Mouse (Mus musculus): Measurements from ENCODE around the gene Slamf9. TPM values are rescaled to one million over a fixed set of nuclear protein-coding genes. Genes with fewer than 3 reads are reported as not detected.

The Slamf9 gene
- total RNA-seq, 2 experiments from 2014 or later, result 0.28 TPM; not detected in 1

DNA sequence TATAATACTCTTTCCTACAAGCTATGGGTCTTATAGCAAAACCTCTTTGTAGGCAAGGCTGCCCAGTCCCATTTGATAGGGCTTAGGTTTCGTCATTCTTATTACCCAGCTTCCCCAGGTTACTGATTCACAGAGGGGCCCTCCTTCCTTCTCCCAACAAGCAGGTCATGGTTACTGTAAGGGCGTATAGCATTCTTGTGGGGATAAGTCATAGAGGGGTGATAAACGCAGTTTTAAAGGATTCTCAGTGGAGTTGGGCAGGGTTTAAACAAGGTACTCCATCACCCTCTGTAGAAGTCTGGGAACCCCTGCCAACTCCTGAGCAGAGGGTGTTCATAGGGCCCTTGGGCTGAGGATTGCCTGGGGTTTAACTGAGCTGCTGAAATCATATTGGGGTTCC lies 12.6 kb upstream of the Slamf9 start:
- DNase-seq, result no peak

DNA sequence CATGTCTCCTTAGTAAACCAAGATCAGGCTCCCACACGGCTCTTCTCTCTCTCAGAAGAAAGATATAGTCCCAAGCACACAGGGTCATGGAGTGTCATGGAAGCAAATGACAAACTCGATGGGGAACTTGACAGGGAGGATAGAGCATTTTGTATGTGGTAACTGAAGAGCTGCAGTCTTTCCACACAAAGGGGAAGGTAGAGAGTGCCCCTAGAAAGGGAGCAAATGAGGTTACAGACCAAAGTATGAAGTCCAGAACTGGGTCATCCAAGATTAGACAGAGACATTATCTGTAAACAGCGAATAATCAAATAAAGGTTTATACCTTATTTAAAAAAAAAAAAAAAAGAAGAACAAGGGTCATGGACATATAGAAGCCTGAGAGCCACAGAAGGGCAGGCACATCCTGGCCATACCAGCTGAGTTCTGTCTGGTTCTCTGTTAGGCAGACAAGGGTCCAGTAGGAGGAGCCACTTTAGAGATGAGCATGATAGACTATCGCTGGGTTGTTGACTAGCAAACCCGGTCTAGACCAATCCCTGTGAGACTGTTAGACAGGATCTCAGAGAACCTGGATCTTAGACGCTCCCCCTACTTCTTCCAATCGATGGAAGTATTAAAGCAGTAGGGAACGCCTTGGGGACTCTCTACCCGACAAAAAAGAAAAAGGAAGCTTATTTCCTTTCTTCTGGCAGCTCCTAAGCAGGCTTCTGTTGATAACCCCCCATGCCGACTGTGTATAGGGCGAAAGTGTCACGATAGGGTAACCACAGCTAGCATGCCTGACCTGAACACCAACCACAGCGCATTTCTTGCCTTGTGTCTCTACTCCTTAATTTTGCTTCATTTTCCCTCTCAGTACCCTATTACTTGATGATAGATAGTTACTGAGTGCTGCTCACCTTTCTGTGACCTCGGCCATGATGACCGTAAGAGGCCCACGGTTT lies 11.5 kb upstream of the Slamf9 start:
- DNase-seq, result no peak

DNA sequence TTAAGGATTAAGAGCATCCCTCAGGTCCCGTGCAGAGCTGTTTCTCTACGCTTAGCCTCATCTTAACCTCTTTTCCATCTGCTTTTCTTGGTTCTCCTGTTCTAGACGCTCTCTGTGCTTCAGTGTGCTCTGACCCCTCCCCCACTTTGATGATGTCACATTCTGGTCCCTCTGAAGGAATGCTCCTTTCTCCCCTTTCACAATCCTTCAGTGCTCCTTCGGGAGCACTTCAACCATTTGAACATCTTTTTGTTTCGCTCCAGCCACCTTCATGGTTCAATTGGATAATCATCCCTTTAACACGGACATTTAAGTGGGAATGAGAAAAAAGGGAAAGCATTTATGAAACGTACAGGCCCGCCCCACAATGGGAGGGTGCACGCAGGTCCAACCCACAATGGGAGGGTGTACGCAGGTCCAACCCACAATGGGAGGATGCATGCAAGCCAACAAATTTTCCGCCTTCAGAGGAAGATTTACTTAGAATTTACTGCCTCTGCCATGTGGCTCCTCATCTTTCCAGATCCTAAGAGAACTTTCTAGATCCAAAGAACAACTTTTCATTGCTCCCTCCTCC lies 6.8 kb upstream of the Slamf9 start:
- DNase-seq, result no peak

DNA sequence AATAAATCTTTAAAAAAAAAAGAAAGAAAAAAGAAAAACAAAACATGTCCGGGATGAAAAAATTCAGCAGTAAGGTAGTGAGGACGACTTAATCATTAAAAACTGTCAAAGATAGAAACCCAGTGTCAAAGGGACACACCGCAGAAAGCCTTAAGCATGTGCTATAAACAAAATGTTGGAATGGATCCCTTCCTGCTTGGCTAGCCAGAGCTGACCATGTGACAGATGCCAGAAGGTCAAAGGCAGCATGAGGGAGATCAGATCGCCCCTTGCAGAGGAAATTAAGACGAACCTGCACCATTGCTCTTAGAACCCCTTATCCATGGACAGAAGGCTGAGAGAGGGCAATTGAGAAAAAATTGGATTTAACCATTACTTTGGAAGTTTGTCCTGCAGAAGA lies 5.8 kb upstream of the Slamf9 start:
- no peak for DNase-seq

DNA sequence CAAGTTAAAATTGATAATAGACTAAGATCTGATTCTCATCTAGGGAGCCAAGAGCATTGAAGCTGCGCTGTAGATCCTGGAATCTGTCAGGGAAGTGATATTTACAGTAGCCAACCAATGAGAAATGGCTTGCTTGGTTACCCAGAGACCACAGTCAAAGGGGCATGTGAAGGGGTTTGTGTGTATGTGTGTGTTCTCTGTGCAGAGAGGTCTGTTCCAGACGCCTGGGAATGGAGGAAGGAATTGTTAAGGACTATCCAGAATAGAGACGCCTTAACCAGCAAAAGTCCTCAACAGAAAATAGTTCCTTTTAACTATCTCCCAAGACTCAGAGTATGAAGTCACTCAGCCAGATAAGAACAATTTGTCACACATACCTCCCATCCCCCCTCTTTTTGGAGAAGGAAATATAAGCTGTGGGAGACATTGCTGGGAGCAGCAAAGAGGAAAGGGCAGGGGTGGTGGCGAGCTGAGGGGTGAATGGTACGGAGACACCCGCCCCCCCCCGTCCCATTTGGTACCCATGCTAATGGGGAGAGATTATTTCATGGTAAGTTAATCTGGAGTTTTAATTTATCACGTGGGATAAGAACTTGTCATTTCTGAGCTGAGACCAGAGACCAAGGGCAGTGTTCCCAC lies 5.2 kb upstream of the Slamf9 start:
- DNase-seq, result no peak

DNA sequence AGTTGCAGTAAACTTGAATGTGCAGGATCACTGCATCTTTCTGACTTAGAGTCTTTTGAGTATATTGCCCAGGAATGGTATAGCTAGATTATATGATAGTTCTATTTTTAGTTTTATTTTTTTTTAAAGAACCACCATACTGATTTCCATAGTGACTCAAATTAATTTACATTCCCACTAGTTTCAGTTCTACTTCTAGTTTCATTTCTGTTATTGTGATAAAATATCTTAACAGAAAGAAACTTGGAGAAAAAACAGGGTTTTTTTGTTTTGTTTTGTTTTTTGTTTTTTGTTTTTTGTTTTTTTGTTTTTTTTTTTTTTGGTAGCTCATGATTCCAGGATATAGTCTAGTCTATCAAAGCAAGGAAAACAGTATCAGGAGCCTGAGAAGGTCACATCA lies 2.2 kb upstream of the Slamf9 start:
- no peak for DNase-seq

GRCm38 (mm10) chr1:172474196-172474595 lies 962 bp upstream of the Slamf9 start:
- DNase-seq, result no peak

GRCm38 (mm10) chr1:172478020-172478419 lies 2.9 kb downstream of the Slamf9 start:
- DNase-seq, result no peak

GRCm38 (mm10) chr1:172480376-172480775 lies 5.2 kb downstream of the Slamf9 start:
- no peak for DNase-seq

- DNase-seq, result no peak
Measured at GRCm38 (mm10) chr1:172481111-172481510, 6.0 kb downstream of the Slamf9 start.

GRCm38 (mm10) chr1:172481540-172482280 lies 6.6 kb downstream of the Slamf9 start, which contains the start of gene Igsf9:
Igsf9 (plus strand) TSS chr1:172481788.
- peak; percentile 93 to 94 for DNase-seq

DNA sequence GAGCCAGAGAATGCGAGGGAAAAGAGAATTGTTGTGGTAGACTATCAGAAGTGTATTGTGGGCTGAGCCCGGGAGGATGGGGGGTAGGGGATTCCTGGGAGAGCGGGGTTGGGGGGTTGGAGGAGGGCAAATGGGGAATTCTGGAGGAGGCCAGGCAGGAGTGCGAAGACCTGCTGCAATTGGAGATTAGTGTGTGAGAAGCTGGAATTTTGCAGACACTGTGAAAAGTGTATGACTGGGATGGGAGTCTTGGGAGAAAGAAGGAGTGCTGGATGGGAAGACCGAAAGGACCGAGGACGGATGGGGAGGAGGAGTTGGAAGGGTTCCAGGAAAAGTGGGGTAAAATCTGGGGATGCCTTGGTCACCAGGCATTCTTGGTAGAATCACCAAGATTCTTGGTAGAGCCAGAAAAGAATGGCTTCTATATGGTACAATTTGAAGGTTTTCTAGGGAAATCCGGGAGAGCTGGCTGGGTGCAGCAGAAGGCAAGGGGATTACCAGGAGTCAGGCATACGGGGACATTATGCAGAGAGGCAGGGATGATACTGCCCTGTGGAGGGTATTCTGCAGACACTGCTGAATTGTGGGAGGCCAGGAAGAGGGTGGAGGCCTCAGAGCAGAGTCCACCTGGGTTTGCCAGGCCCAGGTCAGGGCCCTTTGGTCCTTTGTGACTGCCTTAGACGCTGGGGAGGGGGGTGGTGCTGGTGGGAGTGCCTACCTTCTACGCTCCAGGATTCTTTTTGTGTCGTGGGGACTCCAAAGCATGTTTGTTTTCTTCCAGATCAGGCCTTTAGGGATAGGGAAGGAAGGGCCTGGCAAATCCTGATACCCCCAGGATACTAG lies 7.6 kb downstream of the Slamf9 start:
- no peak for DNase-seq

DNA sequence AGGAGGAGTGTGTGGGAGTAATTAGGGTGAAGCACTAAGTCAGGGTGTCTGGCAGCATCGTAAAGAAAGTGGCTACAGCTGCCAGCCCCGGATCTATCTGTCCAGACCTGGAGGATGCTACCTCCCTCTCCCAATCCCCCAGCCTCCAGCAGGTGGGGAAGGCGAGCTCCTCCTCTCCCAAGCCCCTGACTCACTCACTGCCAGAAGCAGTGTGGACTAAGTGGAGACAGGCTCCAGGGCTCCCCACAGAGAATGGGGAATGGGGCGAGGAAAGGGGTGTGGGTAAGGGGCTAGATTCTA lies 8.2 kb downstream of the Slamf9 start:
- DNase-seq, result no peak

GRCm38 (mm10) chr1:172484236-172484635 lies 9.1 kb downstream of the Slamf9 start:
- DNase-seq, result no peak

- DNase-seq, result no peak
Measured at GRCm38 (mm10) chr1:172484671-172485070, 9.5 kb downstream of the Slamf9 start.

DNA sequence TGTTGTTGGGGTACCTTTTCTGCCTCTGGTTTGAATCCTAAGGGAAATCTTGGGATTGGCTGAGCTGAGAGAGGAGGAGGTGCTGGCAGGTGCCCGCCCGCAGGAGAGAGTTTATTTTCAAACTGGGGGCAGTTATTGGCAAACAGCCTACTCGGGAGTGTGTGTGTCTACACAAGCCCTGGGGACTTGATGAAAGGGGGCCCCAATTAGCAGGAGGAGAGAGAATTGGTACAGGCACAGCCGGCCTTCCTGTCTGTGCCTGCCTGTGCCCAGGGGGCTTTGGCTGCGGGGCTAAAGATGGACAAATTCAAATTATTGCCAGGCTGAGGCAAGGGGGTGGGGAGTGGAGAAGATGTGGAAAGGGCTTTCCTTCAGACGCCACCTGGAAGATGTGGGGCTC lies 10.7 kb downstream of the Slamf9 start:
- DNase-seq, result no peak

- DNase-seq, result no peak
Measured at GRCm38 (mm10) chr1:172486236-172486635, 11.1 kb downstream of the Slamf9 start.

DNA sequence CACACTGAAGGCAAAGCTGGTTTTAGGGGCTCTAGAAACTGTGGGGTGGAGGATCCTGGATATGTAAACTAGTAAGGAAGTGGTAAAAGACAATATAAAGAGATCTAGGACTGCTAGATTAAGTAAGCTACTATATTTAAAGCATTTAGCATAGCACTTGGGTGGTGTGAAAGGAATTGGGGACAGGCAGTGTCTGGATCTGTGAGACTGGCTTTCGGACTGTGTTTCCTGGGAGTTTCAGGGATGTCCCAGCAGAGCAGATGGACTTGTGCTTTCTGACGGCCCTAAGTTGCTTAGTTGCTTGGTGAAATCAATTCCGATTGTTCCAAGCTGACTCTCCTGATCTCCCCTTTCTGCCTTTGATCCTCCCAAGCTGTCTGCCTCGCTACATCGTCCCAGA lies 11.5 kb downstream of the Slamf9 start:
- no peak for DNase-seq

- no peak for DNase-seq
Measured at GRCm38 (mm10) chr1:172487859-172488258, 12.7 kb downstream of the Slamf9 start.

GRCm38 (mm10) chr1:172488831-172489230 lies 13.7 kb downstream of the Slamf9 start:
- no peak for DNase-seq

- no peak for DNase-seq
Measured at GRCm38 (mm10) chr1:172489585-172490250, 14.6 kb downstream of the Slamf9 start.

All from layer of hippocampus, postnatal 36 days (tissue).